Mouse (Mus musculus) ES-E14 (cell line): ENCODE measurements around the gene Gpr107. TPM values are rescaled to one million over a fixed set of nuclear protein-coding genes. Genes with fewer than 3 reads are reported as not detected.
"Not testable (repeated sequence)": the region's sequence is repeated elsewhere in the genome, so short reads cannot be mapped to it uniquely, and the experiment has no call there.

Experiments
- DNase-seq: peaks from one replicate; pipeline ENCODE4 v3.0.0-alpha.2; 2013; ENCODE audit warnings: low read depth, low spot score
- H3K27ac ChIP-seq: 2 replicates; pipeline ENCODE4 v1.5.1; 2012; ENCODE audit warnings: low read depth, mild to moderate bottlenecking, low read length, moderate library complexity, mixed read lengths; ENCODE audit not compliant: poor library complexity, insufficient read depth, severe bottlenecking
- H3K36me3 ChIP-seq: 2 replicates; pipeline ENCODE4 v1.6.1; 2012; ENCODE audit warnings: mild to moderate bottlenecking, low read length, moderate library complexity, mixed read lengths; ENCODE audit not compliant: control insufficient read depth, poor library complexity, insufficient read depth, severe bottlenecking
- H3K4me1 ChIP-seq, 2 experiments: fragments of 150-350 bp in 1 of 2; sonication (generic) in 1 of 2; 2 replicates each; pipeline ENCODE4 v1.6.1; 2012; ENCODE audit warnings: low read length in 2 of 2, mild to moderate bottlenecking in 1 of 2, mixed read lengths in 1 of 2; ENCODE audit not compliant: control insufficient read depth in 2 of 2, insufficient read depth in 2 of 2, poor library complexity in 1 of 2
- H3K4me3 ChIP-seq, 2 experiments: fragments of 150-350 bp in 1 of 2; sonication (generic) in 1 of 2; 2 replicates each; pipeline ENCODE4 v1.5.1; 2012; ENCODE audit warnings: low read length in 2 of 2, low read depth in 1 of 2, mild to moderate bottlenecking in 1 of 2, mixed read lengths in 1 of 2; ENCODE audit not compliant: insufficient read depth in 1 of 2, poor library complexity in 1 of 2, severe bottlenecking in 1 of 2
- H3K9ac ChIP-seq: 2 replicates; pipeline ENCODE4 v1.6.1; 2012; ENCODE audit warnings: low read depth, mild to moderate bottlenecking, low read length, mixed read lengths; ENCODE audit not compliant: poor library complexity, insufficient read depth, severe bottlenecking
- H3K9me3 ChIP-seq: fragments of 150-350 bp; sonication (generic); 2 replicates; pipeline ENCODE4 v1.6.1; 2012; ENCODE audit warnings: low read depth, mild to moderate bottlenecking, low read length; ENCODE audit not compliant: control insufficient read depth, insufficient read depth
- CHD2 ChIP-seq: IDR thresholded peaks from 2 replicates; pipeline ENCODE4 v1.6.1; 2014; ENCODE audit warnings: mild to moderate bottlenecking, low read depth, low read length, inconsistent platforms
- HCFC1 ChIP-seq: IDR thresholded peaks from 2 replicates; pipeline ENCODE4 v1.6.1; 2012; ENCODE audit warnings: low read length, inconsistent platforms, borderline replicate concordance; ENCODE audit not compliant: insufficient read depth
- MAFK ChIP-seq: IDR thresholded peaks from 2 replicates; pipeline ENCODE4 v1.6.1; 2014; ENCODE audit warnings: mild to moderate bottlenecking, low read depth, low read length, inconsistent platforms; ENCODE audit not compliant: insufficient read depth
- ZC3H11A ChIP-seq: IDR thresholded peaks from 2 replicates; pipeline ENCODE4 v1.6.1; 2012; ENCODE audit warnings: low read depth, mild to moderate bottlenecking, inconsistent platforms, low read length, borderline replicate concordance
- ZNF384 ChIP-seq: IDR thresholded peaks from 2 replicates; pipeline ENCODE4 v1.6.1; 2012; ENCODE audit warnings: low read depth, low read length, inconsistent platforms
- in situ Hi-C, 2 experiments: fragments of 600-800 bp; cut with MboI; formaldehyde crosslinking; loops; one replicate each; pipeline ENCODE4 v1.15.1; 2025; ENCODE audit warnings: low sequenced_read_pairs in 2 of 2, inconsistent platforms in 1 of 2; ENCODE audit not compliant: unreplicated experiment in 2 of 2
- total RNA-seq: library from RNA; depleted of rRNA; stranded (reverse); fragments of 300-350 nt; gene quantifications from 2 replicates; pipeline ENCODE4 v1.2.3, GENCODE M21; 2012

Gene Gpr107
- total RNA-seq, 1 experiment, result 111 TPM

GRCm38 (mm10) chr2:31170164-31170563, 18.0 kb downstream of the Gpr107 start:
- H3K4me1 ChIP-seq, result peaks cover 7 to 17% of the 10 kb centered on the region in 2 experiments
- H3K9ac ChIP-seq, result no peak overlapping the region
- in situ Hi-C loops, result no loop called here
- no peak for TF ChIP-seq ZNF384
- no peak for TF ChIP-seq HCFC1
- TF ChIP-seq ZC3H11A, result no peak
- TF ChIP-seq MAFK, result no peak
- TF ChIP-seq CHD2, result no peak
- H3K36me3 ChIP-seq, result peaks cover 43% of the 10 kb centered on the region
- no peaks in the 10 kb centered on the region for H3K9me3 ChIP-seq
- no peak overlapping the region for H3K27ac ChIP-seq
- DNase-seq, result no peak
- H3K4me3 ChIP-seq, result no peak overlapping the region

- TF ChIP-seq MAFK (peak; percentile 59; the same call in 1 of the 2 replicates), ZC3H11A (no peak)
- peak overlapping the region; percentile 53; the same call in 1 of the 2 replicates for H3K27ac ChIP-seq
- DNase-seq, result no peak
- no peaks in the 10 kb centered on the region for H3K9me3 ChIP-seq
- H3K4me3 ChIP-seq, result no peak overlapping the region
- in situ Hi-C loops, result no loop called here
- H3K36me3 ChIP-seq, result peaks cover 44% of the 10 kb centered on the region
- H3K9ac ChIP-seq, result peak overlapping the region; percentile 9; the same call in 1 of the 2 replicates
- H3K4me1 ChIP-seq, result peaks cover 4 to 10% of the 10 kb centered on the region in 2 experiments; a peak in 3 of 4 replicates
Measured at GRCm38 (mm10) chr2:31172001-31172400, 19.9 kb downstream of the Gpr107 start.

GRCm38 (mm10) chr2:31172536-31172935, 20.4 kb downstream of the Gpr107 start:
- peak overlapping the region; percentile 9; the same call in 1 of the 2 replicates for H3K9ac ChIP-seq
- in situ Hi-C loops, result no loop called here
- no peak overlapping the region for H3K4me3 ChIP-seq
- no peak overlapping the region; the same call in 1 of the 2 replicates for H3K27ac ChIP-seq
- peaks cover 4 to 10% of the 10 kb centered on the region in 2 experiments; a peak in 3 of 4 replicates for H3K4me1 ChIP-seq
- H3K36me3 ChIP-seq, result peaks cover 50% of the 10 kb centered on the region
- H3K9me3 ChIP-seq, result no peaks in the 10 kb centered on the region
- TF ChIP-seq MAFK (no peak), ZC3H11A (no peak), ZNF384 (no peak), CHD2 (no peak)
- DNase-seq, result no peak

- no peak for TF ChIP-seq CHD2
- 0 out of 2 replicates have a peak, but pooled peaks have one; percentile 52 for TF ChIP-seq MAFK
- in situ Hi-C loops, result no loop called here
Measured at GRCm38 (mm10) chr2:31173290-31173689, 21.2 kb downstream of the Gpr107 start.

GRCm38 (mm10) chr2:31178593-31178992, 26.5 kb downstream of the Gpr107 start:
- H3K27ac ChIP-seq, DNase-seq, H3K9me3 ChIP-seq, in situ Hi-C loops, H3K4me1 ChIP-seq, H3K9ac ChIP-seq, H3K4me3 ChIP-seq: not testable (repeated sequence)
- H3K36me3 ChIP-seq, result peaks cover 49% of the 10 kb centered on the region

More at GRCm38 (mm10) chr2:31173290-31173689, 21.2 kb downstream of the Gpr107 start:
- H3K4me1 ChIP-seq, result peaks cover 4 to 10% of the 10 kb centered on the region in 2 experiments; a peak in 3 of 4 replicates
- H3K9ac ChIP-seq, result no peak overlapping the region
- no peak overlapping the region for H3K27ac ChIP-seq
- H3K4me3 ChIP-seq, result no peak overlapping the region
- no peaks in the 10 kb centered on the region for H3K9me3 ChIP-seq
- no peak for DNase-seq
- peaks cover 57% of the 10 kb centered on the region for H3K36me3 ChIP-seq
